Mouse (Mus musculus): ENCODE measurements at regions not wholly inside any gene's neighbourhood (a gene's known extent, or its start where the extent isn't known, plus 50 kb on each side); places are given as distances from the start of the nearest gene placed in this dataset.

DNA sequence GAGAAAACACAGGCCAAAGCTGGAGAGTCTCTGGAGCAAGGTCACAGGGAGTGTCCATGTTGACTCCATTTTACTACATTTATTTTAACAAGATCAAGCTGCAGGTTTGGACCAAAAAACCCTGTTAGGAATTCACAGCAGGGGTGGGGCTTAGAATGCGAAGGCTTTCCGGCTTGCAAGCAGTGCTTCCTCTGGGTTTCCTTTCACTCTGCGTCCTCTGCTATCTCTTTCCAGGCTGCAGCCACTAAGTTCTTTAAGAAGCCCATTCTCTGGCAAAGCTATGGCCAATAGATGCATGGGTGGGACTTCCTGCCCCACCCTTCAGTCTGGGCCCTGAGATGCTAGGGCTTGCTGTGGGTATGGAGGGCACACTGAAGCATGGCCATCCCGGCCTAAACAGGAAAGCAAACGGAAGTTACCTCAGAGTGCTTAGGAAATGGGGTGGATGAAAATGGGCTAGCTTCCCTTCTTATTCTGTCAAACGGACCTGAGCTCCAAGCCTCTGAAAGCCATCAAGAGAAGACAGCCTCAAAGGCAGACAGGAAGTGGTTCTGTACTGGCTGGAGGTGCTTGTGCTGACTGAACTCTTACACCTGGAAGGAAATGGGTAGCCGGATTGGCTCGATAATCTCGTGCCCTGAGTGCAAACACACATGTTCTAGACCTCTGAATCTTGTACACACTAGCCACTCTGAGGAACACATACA lies 90.6 kb upstream of the C1qtnf7 start:
- H3K27me3 ChIP-seq (ENCODE audit: insufficient read depth, low read length) = no peaks in the 10 kb centered on the region
- H3K27ac ChIP-seq (ENCODE audit: low read depth) = no peak overlapping the region
- H3K9ac ChIP-seq = no peak overlapping the region
- no peak for DNase-seq
- ATAC-seq (ENCODE audit: insufficient read depth) = no peak; the same call in 1 of the 2 replicates
- no peak overlapping the region for H3K4me2 ChIP-seq
- no peaks in the 10 kb centered on the region for H3K9me3 ChIP-seq (ENCODE audit: low read depth, low read length)
- H3K4me1 ChIP-seq (ENCODE audit: insufficient read depth) = no peaks in the 10 kb centered on the region
- no peaks in the 10 kb centered on the region for H3K36me3 ChIP-seq (ENCODE audit: insufficient read depth)
- H3K4me3 ChIP-seq (ENCODE audit: low read depth, low read length) = no peak overlapping the region
- TF ChIP-seq CTCF (IDR thresholded peaks at IDR 0.05; ENCODE audit: low read depth) = no peak
- 67% methylated on average over 9 of the region's 9 CpGs for WGBS

DNA sequence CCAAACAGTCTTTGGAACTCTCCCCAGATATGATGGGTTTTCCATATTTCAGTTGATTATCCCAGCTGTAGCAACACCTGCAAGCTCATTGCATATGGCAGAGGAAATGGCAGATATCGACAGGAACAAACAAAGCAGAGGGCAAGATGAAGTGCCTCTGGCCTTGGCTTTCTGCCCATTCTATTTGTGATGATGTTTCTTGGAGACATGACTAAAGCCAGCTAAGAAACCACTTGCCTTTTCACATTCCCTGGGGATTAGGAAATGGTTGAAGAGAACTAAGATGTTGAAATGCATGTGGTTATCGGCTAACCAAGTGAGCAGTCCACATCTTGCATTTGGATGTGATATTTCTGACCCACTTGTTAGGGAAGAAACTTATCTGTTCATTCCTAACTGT lies 82.0 kb upstream of the C1qtnf7 start:
- no peak overlapping the region for H3K9ac ChIP-seq
- no peaks in the 10 kb centered on the region for H3K36me3 ChIP-seq (ENCODE audit: insufficient read depth)
- 61% methylated on average over 2 of the region's 2 CpGs for WGBS
- H3K4me2 ChIP-seq = no peak overlapping the region
- no peak overlapping the region for H3K4me3 ChIP-seq (ENCODE audit: low read depth, low read length)
- H3K27ac ChIP-seq (ENCODE audit: low read depth) = no peak overlapping the region
- ATAC-seq (ENCODE audit: insufficient read depth) (no peak), DNase-seq (peak; percentile 69)
- H3K4me1 ChIP-seq (ENCODE audit: insufficient read depth) = no peaks in the 10 kb centered on the region
- no peak for TF ChIP-seq CTCF (IDR thresholded peaks at IDR 0.05; ENCODE audit: low read depth)
- no peaks in the 10 kb centered on the region for H3K9me3 ChIP-seq (ENCODE audit: low read depth, low read length)
- H3K27me3 ChIP-seq (ENCODE audit: insufficient read depth, low read length) = no peaks in the 10 kb centered on the region

- DNase-seq (no peak), ATAC-seq (ENCODE audit: insufficient read depth) (no peak)
- H3K9me3 ChIP-seq (ENCODE audit: low read depth, low read length) = no peaks in the 10 kb centered on the region
- H3K27me3 ChIP-seq (ENCODE audit: insufficient read depth, low read length) = no peaks in the 10 kb centered on the region
- no peak overlapping the region for H3K4me3 ChIP-seq (ENCODE audit: low read depth, low read length)
- 76% methylated on average over 2 of the region's 2 CpGs for WGBS
- TF ChIP-seq CTCF (IDR thresholded peaks at IDR 0.05; ENCODE audit: low read depth) = no peak
- H3K4me1 ChIP-seq (ENCODE audit: insufficient read depth) = no peaks in the 10 kb centered on the region
- no peaks in the 10 kb centered on the region for H3K36me3 ChIP-seq (ENCODE audit: insufficient read depth)
- H3K27ac ChIP-seq (ENCODE audit: low read depth) = no peak overlapping the region
- no peak overlapping the region for H3K9ac ChIP-seq
- H3K4me2 ChIP-seq = no peak overlapping the region
Observed at GRCm38 (mm10) chr5:43439191-43439590, 76.1 kb upstream of the C1qtnf7 start.

DNA sequence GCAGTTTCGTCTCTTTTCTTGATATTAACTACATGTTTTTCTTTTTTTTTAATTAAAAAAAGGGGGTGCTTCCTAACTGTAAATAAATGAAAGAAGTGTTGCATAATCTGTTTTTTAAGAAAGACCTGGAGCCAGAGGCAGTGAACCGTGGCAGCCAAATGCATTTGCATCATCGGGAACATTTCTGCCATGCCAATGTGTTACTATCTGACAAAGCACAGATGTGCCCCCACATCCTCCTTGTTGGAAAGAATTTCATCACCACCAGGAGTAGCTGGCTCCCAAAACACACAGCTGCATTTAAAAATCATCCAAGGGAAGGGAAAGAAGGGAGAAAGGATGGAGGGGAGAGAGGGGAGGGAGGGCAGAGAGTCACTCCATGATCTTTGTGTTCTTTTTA lies 74.0 kb upstream of the C1qtnf7 start:
- Histone ChIP-seq H3K9ac (no peak overlapping the region), H3K4me1 (ENCODE audit: insufficient read depth) (no peaks in the 10 kb centered on the region), H3K9me3 (ENCODE audit: low read depth, low read length) (no peaks in the 10 kb centered on the region), H3K4me2 (no peak overlapping the region), H3K27me3 (ENCODE audit: insufficient read depth, low read length) (no peaks in the 10 kb centered on the region), H3K27ac (ENCODE audit: low read depth) (no peak overlapping the region), H3K4me3 (ENCODE audit: low read depth, low read length) (no peak overlapping the region), H3K36me3 (ENCODE audit: insufficient read depth) (no peaks in the 10 kb centered on the region)
- peak; percentile 46 for DNase-seq
- TF ChIP-seq CTCF (IDR thresholded peaks at IDR 0.05; ENCODE audit: low read depth) = no peak
- 42% methylated on average over 3 of the region's 3 CpGs for WGBS
- ATAC-seq (ENCODE audit: insufficient read depth) = no peak

DNA sequence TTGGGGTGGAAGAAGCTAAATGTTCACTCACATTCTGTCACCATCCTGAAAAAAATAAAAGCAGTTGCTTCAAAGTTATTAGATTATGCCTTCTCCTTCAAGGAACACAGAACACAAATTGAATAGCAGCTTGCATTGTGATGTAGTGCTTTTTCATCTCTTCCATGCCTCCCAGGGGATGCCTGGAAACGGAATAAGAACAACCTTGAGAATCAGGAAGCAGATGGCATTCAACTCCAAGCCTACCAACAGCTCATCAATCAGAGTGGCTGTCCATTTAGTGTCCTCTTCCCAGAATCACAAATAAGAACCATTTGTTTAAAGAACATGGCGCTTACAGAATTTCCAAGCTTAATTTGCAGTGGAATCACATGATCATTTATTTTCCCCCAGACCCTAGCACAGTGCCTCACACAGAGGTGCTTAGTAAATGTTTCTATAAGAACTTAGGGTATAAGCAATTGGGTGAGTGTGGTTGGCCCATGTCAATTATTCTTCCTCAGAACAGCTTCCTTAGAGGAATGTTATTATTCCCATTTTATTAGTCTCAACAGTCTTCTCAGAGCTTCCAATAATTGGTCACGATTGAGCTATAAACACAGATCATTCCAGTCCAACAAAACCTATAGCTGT lies 70.6 kb upstream of the C1qtnf7 start:
- Histone ChIP-seq H3K9ac (no peak overlapping the region), H3K4me1 (ENCODE audit: insufficient read depth) (no peaks in the 10 kb centered on the region), H3K4me3 (ENCODE audit: low read depth, low read length) (no peak overlapping the region), H3K27me3 (ENCODE audit: insufficient read depth, low read length) (no peaks in the 10 kb centered on the region), H3K9me3 (ENCODE audit: low read depth, low read length) (no peaks in the 10 kb centered on the region), H3K36me3 (ENCODE audit: insufficient read depth) (no peaks in the 10 kb centered on the region), H3K27ac (ENCODE audit: low read depth) (no peak overlapping the region), H3K4me2 (no peak overlapping the region)
- WGBS = 37% methylated on average over 3 of the region's 3 CpGs
- no peak for ATAC-seq (ENCODE audit: insufficient read depth)
- no peak for DNase-seq
- no peak for TF ChIP-seq CTCF (IDR thresholded peaks at IDR 0.05; ENCODE audit: low read depth)

GRCm38 (mm10) chr5:43445620-43446019 lies 69.7 kb upstream of the C1qtnf7 start:
- Histone ChIP-seq H3K36me3 (ENCODE audit: insufficient read depth) (no peaks in the 10 kb centered on the region), H3K9me3 (ENCODE audit: low read depth, low read length) (no peaks in the 10 kb centered on the region), H3K4me3 (ENCODE audit: low read depth, low read length) (no peak overlapping the region), H3K27ac (ENCODE audit: low read depth) (no peak overlapping the region), H3K4me1 (ENCODE audit: insufficient read depth) (no peaks in the 10 kb centered on the region), H3K27me3 (ENCODE audit: insufficient read depth, low read length) (no peaks in the 10 kb centered on the region), H3K9ac (no peak overlapping the region), H3K4me2 (no peak overlapping the region)
- no peak for TF ChIP-seq CTCF (IDR thresholded peaks at IDR 0.05; ENCODE audit: low read depth)
- ATAC-seq (ENCODE audit: insufficient read depth) (no peak), DNase-seq (no peak)

DNA sequence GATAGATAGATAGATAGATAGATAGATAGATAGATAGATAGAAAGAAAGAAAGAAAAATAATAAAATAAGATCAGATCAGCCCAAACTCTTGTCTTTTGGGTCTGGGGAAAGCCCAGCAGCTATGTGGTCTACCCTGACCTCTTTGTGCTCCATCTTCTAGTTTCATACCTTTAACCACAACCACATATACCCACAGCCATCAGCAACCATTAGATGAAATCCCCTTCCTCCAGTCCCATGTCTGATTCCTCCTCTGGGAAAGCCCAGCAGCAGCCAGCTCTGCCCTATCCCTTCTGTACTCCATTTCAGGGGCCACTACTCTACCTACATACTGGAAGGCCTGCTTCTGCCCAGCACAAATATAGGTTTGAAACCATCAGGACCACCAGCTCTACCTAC lies 69.0 kb upstream of the C1qtnf7 start:
- ATAC-seq (ENCODE audit: insufficient read depth) (no peak), DNase-seq (no peak)
- no peak for TF ChIP-seq CTCF (IDR thresholded peaks at IDR 0.05; ENCODE audit: low read depth)

More for the DNA sequence above, 69.0 kb upstream of the C1qtnf7 start:
- H3K9me3 ChIP-seq (ENCODE audit: low read depth, low read length) = no peaks in the 10 kb centered on the region
- no peak overlapping the region for H3K4me2 ChIP-seq
- no peaks in the 10 kb centered on the region for H3K36me3 ChIP-seq (ENCODE audit: insufficient read depth)
- no peak overlapping the region for H3K9ac ChIP-seq
- no peaks in the 10 kb centered on the region for H3K4me1 ChIP-seq (ENCODE audit: insufficient read depth)
- H3K4me3 ChIP-seq (ENCODE audit: low read depth, low read length) = no peak overlapping the region
- H3K27me3 ChIP-seq (ENCODE audit: insufficient read depth, low read length) = no peaks in the 10 kb centered on the region
- H3K27ac ChIP-seq (ENCODE audit: low read depth) = no peak overlapping the region
